ENCODE assay signal across 12 mouse cellular contexts in the genomic region with DNA sequence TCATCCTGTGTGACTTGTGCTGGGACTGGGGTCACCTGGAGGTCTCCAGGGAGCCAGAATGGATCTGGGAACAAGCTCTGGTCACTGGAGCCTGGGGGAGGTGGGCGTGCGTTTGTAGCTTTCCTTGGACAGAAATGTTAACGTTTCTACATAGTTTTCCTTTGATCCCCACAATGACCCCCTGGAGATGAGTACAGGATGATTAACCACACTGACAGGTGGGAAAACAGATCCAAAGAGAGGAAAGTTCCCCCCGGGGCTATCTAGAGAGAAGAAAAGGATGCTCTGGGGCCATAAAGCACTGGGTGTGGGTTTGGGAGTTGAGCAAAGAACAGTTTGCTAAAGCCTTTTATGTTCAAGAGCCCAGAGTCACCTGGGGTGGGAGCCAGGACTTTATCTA. TPM values are rescaled to one million over a fixed set of nuclear protein-coding genes. Genes with fewer than 3 reads are reported as not detected.
DNase-seq lines count a peak whose midpoint lies in the region; ATAC-seq and TF ChIP-seq lines count a peak whose summit lies in the region.
"Had no signal": no experiment of that assay in that cellular context is flagged by ENCODE, and none has a peak within 500 bp of the region (broad histone marks: within the 10 kb centered on the region; RNA-seq: fewer than 3 reads in every experiment).

No protein-coding gene starts in this region.

- H3K4me2 ChIP-seq in heart, embryonic 13.5 days: no peak overlapping the region
- H3K4me2 ChIP-seq in lung, embryonic 14.5 days: no peak overlapping the region
- no peak overlapping the region for H3K4me2 ChIP-seq in neural tube, embryonic 14.5 days (ENCODE audit: low read depth, low read length)
- H3K4me2 ChIP-seq: heart, embryonic 11.5 days; liver, embryonic 15.5 days; midbrain, embryonic 13.5 days; stomach, embryonic 15.5 days had no signal

- H3K4me3 ChIP-seq in heart, embryonic 13.5 days: no peak overlapping the region
- no peak overlapping the region for H3K4me3 ChIP-seq in lung, embryonic 14.5 days (ENCODE audit: low read depth, low read length)
- no peak overlapping the region for H3K4me3 ChIP-seq in lung, adult 2 months (replicated peaks; ENCODE audit: extremely low read depth, low read depth, low read length)
- no peak overlapping the region for H3K4me3 ChIP-seq in neural tube, embryonic 14.5 days (ENCODE audit: low read depth, low read length)
- H3K4me3 ChIP-seq: liver, embryonic 15.5 days; midbrain, embryonic 13.5 days; stomach, embryonic 15.5 days had no signal

- peaks cover 45% of the 10 kb centered on the region for H3K4me1 ChIP-seq in heart, embryonic 13.5 days
- peaks cover 12% of the 10 kb centered on the region; the same call in 1 of the 2 replicates for H3K4me1 ChIP-seq in lung, embryonic 14.5 days (ENCODE audit: insufficient read depth)
- H3K4me1 ChIP-seq in lung, adult 2 months (ENCODE audit: control insufficient read depth, insufficient read depth, low read length): peaks cover 14% of the 10 kb centered on the region
- no peaks in the 10 kb centered on the region for H3K4me1 ChIP-seq in neural tube, embryonic 14.5 days (ENCODE audit: control insufficient read depth, insufficient read depth, low read length)

- peak overlapping the region; percentile 69 for H3K9ac ChIP-seq in heart, embryonic 13.5 days
- H3K9ac ChIP-seq in lung, embryonic 14.5 days: no peak overlapping the region
- no peak overlapping the region for H3K9ac ChIP-seq in neural tube, embryonic 14.5 days (replicated peaks; ENCODE audit: low read depth, low read length)
- H3K9ac ChIP-seq: liver, embryonic 15.5 days; midbrain, embryonic 13.5 days; stomach, embryonic 15.5 days had no signal

- no peak for TF ChIP-seq POLR2A in lung, adult 2 months (IDR thresholded peaks at IDR 0.05; ENCODE audit: borderline replicate concordance, extremely low read depth, low read depth, low read length)

- no peak overlapping the region for H3K27ac ChIP-seq in heart, embryonic 13.5 days (replicated peaks)
- peak overlapping the region; percentile 61; the same call in 1 of the 2 replicates for H3K27ac ChIP-seq in lung, embryonic 14.5 days (ENCODE audit: low read depth)
- no peak overlapping the region for H3K27ac ChIP-seq in neural tube, embryonic 14.5 days (ENCODE audit: low read depth, low read length)
- H3K27ac ChIP-seq: liver, embryonic 15.5 days; midbrain, embryonic 13.5 days; stomach, embryonic 15.5 days had no signal

- no peak for TF ChIP-seq CTCF in lung, embryonic 14.5 days (IDR thresholded peaks at IDR 0.05; ENCODE audit: low read depth)
- no peak for TF ChIP-seq CTCF in lung, adult 2 months (IDR thresholded peaks at IDR 0.05; ENCODE audit: insufficient read depth, low read length)

- 45% methylated on average over 4 of the region's 4 CpGs for WGBS in heart, embryonic 13.5 days
- 40% methylated on average over 4 of the region's 4 CpGs for WGBS in lung, embryonic 14.5 days
- 70% methylated on average over 4 of the region's 4 CpGs for WGBS in lung, adult 2 months
- WGBS in neural tube, embryonic 14.5 days: 19% methylated on average over 4 of the region's 4 CpGs

- H3K36me3 ChIP-seq in heart, embryonic 13.5 days: no peaks in the 10 kb centered on the region
- H3K36me3 ChIP-seq in lung, embryonic 14.5 days (ENCODE audit: insufficient read depth): no peaks in the 10 kb centered on the region
- no peaks in the 10 kb centered on the region for H3K36me3 ChIP-seq in neural tube, embryonic 14.5 days (ENCODE audit: control insufficient read depth, insufficient read depth, low read length)
- H3K36me3 ChIP-seq: liver, embryonic 15.5 days; midbrain, embryonic 13.5 days; stomach, embryonic 15.5 days had no signal

- peaks cover 7% of the 10 kb centered on the region; the same call in 1 of the 2 replicates for H3K27me3 ChIP-seq in heart, embryonic 13.5 days (replicated peaks)
- no peaks in the 10 kb centered on the region for H3K27me3 ChIP-seq in lung, embryonic 14.5 days (ENCODE audit: insufficient read depth, low read length)
- H3K27me3 ChIP-seq in neural tube, embryonic 14.5 days (ENCODE audit: control insufficient read depth, insufficient read depth, low read length): no peaks in the 10 kb centered on the region

- ATAC-seq in heart, embryonic 13.5 days (ENCODE audit: extremely low read depth, insufficient number of reproducible peaks, low FRiP score, low TSS enrichment): no peak
- ATAC-seq in lung, embryonic 14.5 days (ENCODE audit: insufficient read depth): no peak
- 0 out of 2 replicates have a peak, but pooled peaks have one; percentile 9 for ATAC-seq in neural tube, embryonic 14.5 days (ENCODE audit: low read depth)

- no peaks in the 10 kb centered on the region for H3K9me3 ChIP-seq in heart, embryonic 13.5 days
- H3K9me3 ChIP-seq in lung, embryonic 14.5 days (ENCODE audit: low read depth, low read length): no peaks in the 10 kb centered on the region
- no peaks in the 10 kb centered on the region for H3K9me3 ChIP-seq in neural tube, embryonic 14.5 days (ENCODE audit: control insufficient read depth, low read length)
- H3K9me3 ChIP-seq: liver, embryonic 15.5 days; midbrain, embryonic 13.5 days; stomach, embryonic 15.5 days had no signal

- intact Hi-C loops in heart, postnatal 25 days (cut with DNase I): loop anchor here (1.0 kb wide), 2 partner anchors 27 to 61 kb away; no protein-coding TSS in a partner anchor

- no peak for DNase-seq in heart, postnatal 25 days (ENCODE audit: low spot score)
- no peak for DNase-seq in lung, embryonic 14.5 days
- DNase-seq in lung, adult 2 months: no peak
- peak; percentile 60 for DNase-seq in WW6 (ENCODE audit: low read depth, low spot score)
- no peak for DNase-seq in ovary, postnatal 10 days (ENCODE audit: low spot score)

RNA-seq across cellular contexts. Expression of a gene that starts 1.4 kb away (rescaled TPM):
- 3,602 and 4,207 TPM in 2 replicates for polyA plus RNA-seq in heart, embryonic 13.5 days (2015; fragmentation: Nextera tagmentation; extraction: Ambion mirVana)
- total RNA-seq in heart, postnatal 25 days (2021): 1 to 10 TPM; 2.0 to 2.3 TPM
- 11.4 and 63.9 TPM in 2 replicates for polyA plus RNA-seq in lung, embryonic 14.5 days (2014; fragmentation: Nextera tagmentation; extraction: Ambion mirVana)
- polyA plus RNA-seq in lung, adult 2 months (2012; rRNA removed): 0.26 and 1.5 TPM in 2 replicates
- 3.2 and 3.4 TPM in 2 replicates for polyA plus RNA-seq in neural tube, embryonic 14.5 days (2014; fragmentation: Nextera tagmentation; extraction: Ambion mirVana)
- total RNA-seq: adrenal gland, postnatal 14 days had no signal

RNA-seq across cellular contexts. Expression of a gene that starts 14.7 kb away (rescaled TPM):
- polyA plus RNA-seq in heart, embryonic 13.5 days (2015; fragmentation: Nextera tagmentation; extraction: Ambion mirVana): 67.1 and 75.3 TPM in 2 replicates
- 10 to 100 TPM; 12.9 to 14.6 TPM for total RNA-seq in heart, postnatal 25 days (2021)
- 75.4 and 79.5 TPM in 2 replicates for polyA plus RNA-seq in lung, embryonic 14.5 days (2014; fragmentation: Nextera tagmentation; extraction: Ambion mirVana)
- 98.6 and 156 TPM in 2 replicates for polyA plus RNA-seq in lung, adult 2 months (2012; rRNA removed)
- 38.4 and 40.2 TPM in 2 replicates for polyA plus RNA-seq in neural tube, embryonic 14.5 days (2014; fragmentation: Nextera tagmentation; extraction: Ambion mirVana)

RNA-seq across cellular contexts. Expression of a gene that starts 37.7 kb away (rescaled TPM):
- 4.0 and 4.4 TPM in 2 replicates for polyA plus RNA-seq in heart, embryonic 13.5 days (2015; fragmentation: Nextera tagmentation; extraction: Ambion mirVana)
- total RNA-seq in heart, postnatal 25 days (2021): 1 to 10 TPM; 5.6 to 6.0 TPM
- polyA plus RNA-seq in lung, embryonic 14.5 days (2014; fragmentation: Nextera tagmentation; extraction: Ambion mirVana): 14.4 and 14.5 TPM in 2 replicates
- polyA plus RNA-seq in lung, adult 2 months (2012; rRNA removed): 6.9 and 43.2 TPM in 2 replicates
- 0.35 and 0.66 TPM in 2 replicates for polyA plus RNA-seq in neural tube, embryonic 14.5 days (2014; fragmentation: Nextera tagmentation; extraction: Ambion mirVana)
- total RNA-seq: adrenal gland, postnatal 14 days had no signal

RNA-seq across cellular contexts. Expression of a gene that starts 55.5 kb away (rescaled TPM):
- polyA plus RNA-seq in heart, embryonic 13.5 days (2015; fragmentation: Nextera tagmentation; extraction: Ambion mirVana): 5,554 and 6,221 TPM in 2 replicates
- 1,000 to 10,000 TPM; 8,717 to 8,772 TPM for total RNA-seq in heart, postnatal 25 days (2021)
- polyA plus RNA-seq in lung, embryonic 14.5 days (2014; fragmentation: Nextera tagmentation; extraction: Ambion mirVana): 6.0 and 57.2 TPM in 2 replicates
- polyA plus RNA-seq in lung, adult 2 months (2012; rRNA removed): 31.3 and 74.6 TPM in 2 replicates
- polyA plus RNA-seq in neural tube, embryonic 14.5 days (2014; fragmentation: Nextera tagmentation; extraction: Ambion mirVana): 2.1 TPM in 1 of 2 replicates, not detected in the other

Comparison
In these comparisons a context has a peak if more than half of its experiments do, and no peak if none do; other contexts are left out.
1. RNA of a gene that starts 1.4 kb away (polyA plus RNA-seq): 3,602 to 4,207 TPM in heart, embryonic 13.5 days; 11.4 to 63.9 TPM in lung, embryonic 14.5 days, 3.2 to 3.4 TPM in neural tube, embryonic 14.5 days and 0.26 to 1.5 TPM in lung, adult 2 months; every median in the first group is over 10 times any median in the second.